Comparison of ENCODE assay signal across 8 mouse cellular contexts in the genomic region with DNA sequence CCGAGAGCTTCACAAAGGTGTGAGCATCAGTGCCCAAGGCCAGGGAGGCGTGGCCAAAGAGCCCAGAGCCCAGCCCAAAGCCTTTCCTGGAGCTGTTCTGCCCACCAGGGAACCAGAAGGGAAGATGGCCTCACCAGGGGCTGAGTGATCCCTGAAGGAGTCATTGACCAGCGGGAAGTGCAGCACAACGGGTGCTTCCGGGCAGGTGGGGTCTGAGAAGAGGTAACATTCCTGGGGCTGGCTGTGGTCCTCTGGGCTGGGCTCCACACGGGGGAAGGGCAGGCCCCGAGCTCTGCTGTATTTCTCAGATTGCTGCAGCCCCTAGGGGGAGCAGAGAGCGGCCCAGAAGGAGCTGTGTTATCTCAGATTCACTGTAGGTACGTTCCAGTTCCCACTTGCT. TPM values are rescaled to one million over a fixed set of nuclear protein-coding genes. Genes with fewer than 3 reads are reported as not detected.
A peak's percentile ranks its signal among the peaks of the same experiment; 100 is the strongest.
DNase-seq lines count a peak whose midpoint lies in the region; ATAC-seq lines count a peak whose summit lies in the region.

No protein-coding gene starts in this region.

- H3K4me3 ChIP-seq in hindbrain, embryonic 14.5 days (replicated peaks; ENCODE audit: low read length), result no peak overlapping the region
- no peak overlapping the region for H3K4me3 ChIP-seq in neural tube, embryonic 11.5 days (ENCODE audit: low read depth, low read length)

- no peak overlapping the region for H3K9ac ChIP-seq in hindbrain, embryonic 14.5 days
- no peak overlapping the region for H3K9ac ChIP-seq in neural tube, embryonic 11.5 days (ENCODE audit: low read length)

- H3K4me1 ChIP-seq in hindbrain, embryonic 14.5 days (replicated peaks; ENCODE audit: control insufficient read depth, insufficient read depth, low read length), result no peaks in the 10 kb centered on the region
- no peaks in the 10 kb centered on the region for H3K4me1 ChIP-seq in neural tube, embryonic 11.5 days (ENCODE audit: control insufficient read depth, insufficient read depth, low read length)

- 4% methylated on average over 9 of the region's 9 CpGs for WGBS in hindbrain, embryonic 14.5 days
- whole genome bisulfite sequencing in neural tube, embryonic 11.5 days, result 1% methylated on average over 9 of the region's 9 CpGs

- H3K27ac ChIP-seq in hindbrain, embryonic 14.5 days, result no peak overlapping the region
- H3K27ac ChIP-seq in neural tube, embryonic 11.5 days (ENCODE audit: low read depth, low read length), result no peak overlapping the region

- H3K36me3 ChIP-seq in hindbrain, embryonic 14.5 days (replicated peaks; ENCODE audit: control insufficient read depth, insufficient read depth), result no peaks in the 10 kb centered on the region
- no peaks in the 10 kb centered on the region for H3K36me3 ChIP-seq in neural tube, embryonic 11.5 days (ENCODE audit: control insufficient read depth, insufficient read depth, low read length)

- H3K9me3 ChIP-seq in hindbrain, embryonic 14.5 days (ENCODE audit: control insufficient read depth, low read length), result no peaks in the 10 kb centered on the region
- H3K9me3 ChIP-seq in neural tube, embryonic 11.5 days (ENCODE audit: control insufficient read depth, low read length), result no peaks in the 10 kb centered on the region

- H3K4me2 ChIP-seq in hindbrain, embryonic 14.5 days (replicated peaks), result 0 out of 2 replicates have a peak overlapping the region, but pooled peaks have one; percentile 6
- H3K4me2 ChIP-seq in neural tube, embryonic 11.5 days (ENCODE audit: low read depth), result peak overlapping the region; percentile 12; the same call in 1 of the 2 replicates

- DNase-seq in kidney, postnatal 10 days, result peak; percentile 34
- DNase-seq in kidney, adult 9 months, result no peak
- DNase-seq in hindbrain, embryonic 14.5 days (ENCODE audit: low spot score), result no peak
- peak; percentile 38 for DNase-seq in neural tube, embryonic 11.5 days (ENCODE audit: low spot score)
- DNase-seq in adrenal gland, adult (ENCODE audit: inconsistent age in 2 of 2, low spot score in 1 of 2), result no peak
- no peak for DNase-seq in spleen, adult 12 weeks (ENCODE audit: low spot score)

- no peaks in the 10 kb centered on the region for H3K27me3 ChIP-seq in hindbrain, embryonic 14.5 days (ENCODE audit: control insufficient read depth, insufficient read depth, low read length)
- H3K27me3 ChIP-seq in neural tube, embryonic 11.5 days (ENCODE audit: control insufficient read depth, insufficient read depth, low read length), result no peaks in the 10 kb centered on the region

- ATAC-seq in common myeloid progenitor, adult 5-6 weeks (replicated peaks; ENCODE audit: low read depth, poor library complexity, severe bottlenecking), result peak; percentile 77
- ATAC-seq in hindbrain, embryonic 14.5 days (ENCODE audit: low FRiP score), result no peak
- ATAC-seq in neural tube, embryonic 11.5 days (ENCODE audit: insufficient read depth, low FRiP score, low TSS enrichment), result no peak
- no peak for ATAC-seq in erythroblast, adult 5-6 weeks (replicated peaks; ENCODE audit: low FRiP score, poor library complexity, severe bottlenecking)

RNA-seq across cellular contexts. Expression of a gene that starts 20.4 kb away (rescaled TPM):
- not detected in 2 replicates for total RNA-seq in common myeloid progenitor, adult 5-6 weeks (2017)
- polyA plus RNA-seq in hindbrain, embryonic 14.5 days (2014; fragmentation: Nextera tagmentation; extraction: Ambion mirVana), result 0.07 TPM in 1 of 2 replicates, not detected in the other
- 0.07 TPM in 1 of 2 replicates, not detected in the other for polyA plus RNA-seq in neural tube, embryonic 11.5 days (2014; fragmentation: Nextera tagmentation; extraction: Ambion mirVana)
- total RNA-seq in erythroblast, adult 5-6 weeks (2015; ENCODE audit: low replicate concordance), result not detected in 2 replicates
- not detected in 2 replicates for total RNA-seq in erythroblast, adult 5-6 weeks (2017; ENCODE audit: low replicate concordance)

RNA-seq across cellular contexts. Expression of a gene that starts 23.5 kb away (rescaled TPM):
- not detected in 2 replicates for total RNA-seq in common myeloid progenitor, adult 5-6 weeks (2017)
- 4.7 and 5.2 TPM in 2 replicates for polyA plus RNA-seq in hindbrain, embryonic 14.5 days (2014; fragmentation: Nextera tagmentation; extraction: Ambion mirVana)
- polyA plus RNA-seq in neural tube, embryonic 11.5 days (2014; fragmentation: Nextera tagmentation; extraction: Ambion mirVana), result 0.05 and 0.12 TPM in 2 replicates
- not detected in 2 replicates for total RNA-seq in erythroblast, adult 5-6 weeks (2015; ENCODE audit: low replicate concordance)
- total RNA-seq in erythroblast, adult 5-6 weeks (2017; ENCODE audit: low replicate concordance), result not detected in 2 replicates

RNA-seq across cellular contexts. Expression of a gene that starts 45.3 kb away (rescaled TPM):
- total RNA-seq in common myeloid progenitor, adult 5-6 weeks (2017), result 0.27 TPM in 1 of 2 replicates, not detected in the other
- not detected in 2 replicates for polyA plus RNA-seq in hindbrain, embryonic 14.5 days (2014; fragmentation: Nextera tagmentation; extraction: Ambion mirVana)
- polyA plus RNA-seq in neural tube, embryonic 11.5 days (2014; fragmentation: Nextera tagmentation; extraction: Ambion mirVana), result not detected in 2 replicates
- total RNA-seq in erythroblast, adult 5-6 weeks (2015; ENCODE audit: low replicate concordance), result not detected in 2 replicates
- total RNA-seq in erythroblast, adult 5-6 weeks (2017; ENCODE audit: low replicate concordance), result not detected in 2 replicates

Comparison
In these comparisons a context has a peak if more than half of its experiments do, and no peak if none do; other contexts are left out.
1. DNase-seq: peak in kidney, postnatal 10 days (single experiment) and neural tube, embryonic 11.5 days (single experiment); none in kidney, adult 9 months (single experiment), hindbrain, embryonic 14.5 days (single experiment), adrenal gland, adult (0 of 2) and spleen, adult 12 weeks (single experiment).